Mouse (Mus musculus) common myeloid progenitor, adult 5-6 weeks (primary cell): ENCODE measurements around the gene Sh2d1b1. TPM values are rescaled to one million over a fixed set of nuclear protein-coding genes. Genes with fewer than 3 reads are reported as not detected.

Experiments used
- ATAC-seq: replicated peaks from 2 replicates; pipeline ENCODE4 v1.8.0; 2016; ENCODE audit warnings: low read depth, mild to moderate bottlenecking, moderate TSS enrichment, inconsistent platforms; ENCODE audit not compliant: poor library complexity, severe bottlenecking
- total RNA-seq: library from RNA; stranded (forward); fragments of 200-1000, 187-1606 nt; gene quantifications from 2 replicates; pipeline ENCODE4 v1.2.3, GENCODE M21; 2017

Gene Sh2d1b1
- total RNA-seq, 1 experiment from 2014 or later, result 1.3 TPM

GRCm38 (mm10) chr1:170322046-170322445 lies 44.9 kb downstream of the Sh2d1b1 start:
- no peak for ATAC-seq

GRCm38 (mm10) chr1:170323001-170323400 lies 45.9 kb downstream of the Sh2d1b1 start:
- ATAC-seq, result no peak

GRCm38 (mm10) chr1:170324312-170324711 lies 47.2 kb downstream of the Sh2d1b1 start:
- no peak for ATAC-seq

- no peak for ATAC-seq
Measured at GRCm38 (mm10) chr1:170325277-170325676, 48.2 kb downstream of the Sh2d1b1 start.

- ATAC-seq, result no peak
Measured at GRCm38 (mm10) chr1:170331926-170332325, 54.8 kb downstream of the Sh2d1b1 start.

GRCm38 (mm10) chr1:170332775-170333174 lies 55.7 kb downstream of the Sh2d1b1 start:
- no peak for ATAC-seq

Other genes starting within 250 kb of the Sh2d1b1 start
- gene Ddr2, start 166.6 kb upstream of the Sh2d1b1 start, total RNA-seq, result not detected in 2 replicates
- 64.9 and 91.7 TPM in 2 replicates for gene Uap1, start 102.4 kb upstream of the Sh2d1b1 start, total RNA-seq
- 60.8 and 71.6 TPM in 2 replicates for gene Uhmk1, start 61.9 kb upstream of the Sh2d1b1 start, total RNA-seq
- not detected in 2 replicates for gene Sh2d1b2, start 44.6 kb upstream of the Sh2d1b1 start, total RNA-seq
- 2.9 and 5.0 TPM in 2 replicates for gene Gm7694, start 29.0 kb downstream of the Sh2d1b1 start, total RNA-seq
- not detected in 2 replicates for gene Spata46, start 31.5 kb downstream of the Sh2d1b1 start, total RNA-seq